Comparison of ENCODE assay signal across 11 mouse cellular contexts in genomic region chr10:59459767-59460166, GRCm38 (mm10). TPM values are rescaled to one million over a fixed set of nuclear protein-coding genes. Genes with fewer than 3 reads are reported as not detected.
DNase-seq lines count a peak whose midpoint lies in the region; ATAC-seq lines count a peak whose summit lies in the region.
"Had no signal": no experiment of that assay in that cellular context is flagged by ENCODE, and none has a peak within 500 bp of the region (broad histone marks: within the 10 kb centered on the region; RNA-seq: fewer than 3 reads in every experiment).

No protein-coding gene starts in this region.

- no peak for ATAC-seq in cerebellum, adult (ENCODE audit: insufficient number of reproducible peaks, low FRiP score, low TSS enrichment)

- peak; percentile 26 to 34 for DNase-seq in cerebellum, adult 18-20 months
- peak; percentile 42 to 52 for DNase-seq in layer of hippocampus, adult 18-20 months (ENCODE audit: low spot score in 2 of 2)
- no peak for DNase-seq in layer of hippocampus, adult 9-10 months (ENCODE audit: low spot score)
- peak; percentile 29 to 48 for DNase-seq in layer of hippocampus, adult 8-10 months (ENCODE audit: low spot score in 2 of 2)
- DNase-seq in right cerebral cortex, postnatal 10 days (ENCODE audit: low spot score in 2 of 2) = peak; percentile 51 to 56
- no peak for DNase-seq in thymus, postnatal 14 days
- no peak for DNase-seq in embryo, embryonic 11 days
- DNase-seq: gastrocnemius, postnatal 36 days; kidney, postnatal 10 days; lung, postnatal 10 days had no signal

RNA-seq across cellular contexts. Expression of gene Oit3, which starts 18.2 kb away (rescaled TPM):
- total RNA-seq in layer of hippocampus, adult 18-20 months (2021) = under 1 TPM in 1 of 2 experiments, not detected in 1; 0.32 TPM
- total RNA-seq in layer of hippocampus, adult 8-10 months (2022) = under 1 TPM in 1 of 4 experiments, not detected in 3; 0.31 TPM

RNA-seq across cellular contexts. Expression of gene Pla2g12b, which starts 56.3 kb away (rescaled TPM):
- total RNA-seq in layer of hippocampus, adult 18-20 months (2021) = not detected
- not detected for total RNA-seq in layer of hippocampus, adult 8-10 months (2022)
- total RNA-seq: gastrocnemius, postnatal 36 days had no signal

Comparison
In these comparisons a context has a peak if more than half of its experiments do, and no peak if none do; other contexts are left out.
1. DNase-seq: peak in cerebellum, adult 18-20 months (2 of 2), layer of hippocampus, adult 18-20 months (2 of 2), layer of hippocampus, adult 8-10 months (2 of 2) and right cerebral cortex, postnatal 10 days (2 of 2); none in layer of hippocampus, adult 9-10 months (single experiment), thymus, postnatal 14 days (single experiment) and embryo, embryonic 11 days (single experiment).